ENCODE assay signal across 10 mouse cellular contexts in the genomic region with DNA sequence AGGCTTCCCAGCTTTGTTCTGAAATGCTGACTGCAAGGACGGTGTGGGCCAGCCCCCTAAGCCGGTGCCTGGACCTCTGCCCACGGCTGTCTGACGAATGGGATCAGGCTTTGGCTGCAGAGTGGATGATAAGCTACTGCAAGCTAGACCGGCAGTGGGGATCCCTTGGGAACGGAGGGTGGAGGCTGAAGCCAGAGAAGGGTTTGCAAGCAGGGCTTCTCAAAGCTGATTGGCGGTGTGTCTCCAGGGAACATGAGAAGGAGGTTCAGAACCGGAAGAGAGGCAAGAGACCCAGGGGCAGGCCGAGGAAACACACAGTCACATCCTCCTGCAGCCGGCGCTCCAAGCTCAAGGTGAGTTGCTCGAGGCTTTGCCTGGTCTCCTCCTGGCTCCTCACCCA. TPM values are rescaled to one million over a fixed set of nuclear protein-coding genes. Genes with fewer than 3 reads are reported as not detected.
A peak's percentile ranks its signal among the peaks of the same experiment; 100 is the strongest.
DNase-seq lines count a peak whose midpoint lies in the region; ATAC-seq and TF ChIP-seq lines count a peak whose summit lies in the region.
"Had no signal": no experiment of that assay in that cellular context is flagged by ENCODE, and none has a peak within 500 bp of the region (broad histone marks: within the 10 kb centered on the region; RNA-seq: fewer than 3 reads in every experiment).

No protein-coding gene starts in this region.

- no peak overlapping the region for H3K27ac ChIP-seq in kidney, adult 2 months (ENCODE audit: insufficient read depth, low read depth, low read length)
- 0 out of 2 replicates have a peak overlapping the region, but pooled peaks have one; percentile 18 for H3K27ac ChIP-seq in embryonic facial prominence, embryonic 13.5 days
- H3K27ac ChIP-seq: liver, embryonic 15.5 days had no signal

- peak overlapping the region; percentile 92 for H3K4me2 ChIP-seq in embryonic facial prominence, embryonic 13.5 days
- H3K4me2 ChIP-seq: liver, embryonic 15.5 days had no signal

- no peak for TF ChIP-seq POLR2A in kidney, adult 2 months (IDR thresholded peaks at IDR 0.05; ENCODE audit: low read depth, low read length)

- H3K4me3 ChIP-seq in kidney, adult 2 months (ENCODE audit: insufficient read depth, low read depth, low read length), result no peak overlapping the region
- 0 out of 2 replicates have a peak overlapping the region, but pooled peaks have one; percentile 16 for H3K4me3 ChIP-seq in embryonic facial prominence, embryonic 13.5 days
- H3K4me3 ChIP-seq: liver, embryonic 15.5 days had no signal

- peak; percentile 44 for DNase-seq in kidney, adult 2 months
- no peak for DNase-seq in kidney, adult 11 months
- DNase-seq in heart, postnatal 14 days, result peak; percentile 73 to 75
- peak; percentile 56 for DNase-seq in lung, postnatal 10 days
- no peak for DNase-seq in thymus, postnatal 4 days
- no peak for DNase-seq in cerebellum, adult 9-11 months

- ATAC-seq in embryonic facial prominence, embryonic 13.5 days (ENCODE audit: insufficient number of reproducible peaks, insufficient read depth, low FRiP score, low TSS enrichment, low read depth), result no peak
- ATAC-seq in erythroblast, adult 5-6 weeks (replicated peaks; ENCODE audit: low FRiP score, poor library complexity, severe bottlenecking), result no peak

- intact Hi-C loops in heart, postnatal 14 days (cut with DNase I), result no loop called here

- no peak for TF ChIP-seq CTCF in kidney, adult 2 months (conservative IDR thresholded peaks at IDR 0.05; ENCODE audit: insufficient read depth, insufficient read length, low read depth, low read length)

- H3K36me3 ChIP-seq in kidney, adult 2 months (ENCODE audit: control insufficient read depth, insufficient read depth, low read length), result peaks cover 1% of the 10 kb centered on the region
- H3K36me3 ChIP-seq in embryonic facial prominence, embryonic 13.5 days, result peaks cover 56% of the 10 kb centered on the region

- H3K9me3 ChIP-seq in embryonic facial prominence, embryonic 13.5 days, result no peaks in the 10 kb centered on the region
- H3K9me3 ChIP-seq: liver, embryonic 15.5 days had no signal

- H3K4me1 ChIP-seq in kidney, adult 2 months (ENCODE audit: control insufficient read depth, insufficient read depth, low read length), result 0 out of 2 replicates have a peak, but pooled peaks cover 7% of the 10 kb centered on the region
- H3K4me1 ChIP-seq in embryonic facial prominence, embryonic 13.5 days, result peaks cover 51% of the 10 kb centered on the region

- peak overlapping the region; percentile 40; the same call in 1 of the 2 replicates for H3K9ac ChIP-seq in embryonic facial prominence, embryonic 13.5 days
- H3K9ac ChIP-seq: liver, embryonic 15.5 days had no signal

- 74% methylated on average over 12 of the region's 12 CpGs for WGBS in kidney, adult 2 months
- whole genome bisulfite sequencing in embryonic facial prominence, embryonic 13.5 days, result 48% methylated on average over 12 of the region's 12 CpGs

- H3K27me3 ChIP-seq in kidney, adult 2 months (replicated peaks; ENCODE audit: control insufficient read depth, insufficient read depth, low read length), result no peaks in the 10 kb centered on the region
- H3K27me3 ChIP-seq in embryonic facial prominence, embryonic 13.5 days, result no peaks in the 10 kb centered on the region

RNA-seq across cellular contexts. Expression of a gene that starts 3.4 kb away (rescaled TPM):
- polyA plus RNA-seq in kidney, adult 2 months (2012; rRNA removed), result 3.5 and 3.9 TPM in 2 replicates
- 54.4 and 64.8 TPM in 2 replicates for polyA plus RNA-seq in embryonic facial prominence, embryonic 13.5 days (2015; fragmentation: Nextera tagmentation; extraction: Ambion mirVana)
- 1 to 10 TPM; 5.0 to 5.3 TPM for total RNA-seq in heart, postnatal 14 days (2021)
- total RNA-seq in erythroblast, adult 5-6 weeks (2015; ENCODE audit: low replicate concordance), result 0.19 and 0.42 TPM in 2 replicates
- not detected in 2 replicates for total RNA-seq in erythroblast, adult 5-6 weeks (2017; ENCODE audit: low replicate concordance)

RNA-seq across cellular contexts. Expression of a gene that starts 14.6 kb away (rescaled TPM):
- polyA plus RNA-seq in kidney, adult 2 months (2012; rRNA removed), result 2.1 and 2.7 TPM in 2 replicates
- polyA plus RNA-seq in embryonic facial prominence, embryonic 13.5 days (2015; fragmentation: Nextera tagmentation; extraction: Ambion mirVana), result 6.8 and 10.7 TPM in 2 replicates
- 1 to 10 TPM; 6.0 to 6.1 TPM for total RNA-seq in heart, postnatal 14 days (2021)
- 0.38 and 0.42 TPM in 2 replicates for total RNA-seq in erythroblast, adult 5-6 weeks (2015; ENCODE audit: low replicate concordance)
- total RNA-seq in erythroblast, adult 5-6 weeks (2017; ENCODE audit: low replicate concordance), result 0.70 and 1.4 TPM in 2 replicates

RNA-seq across cellular contexts. Expression of a gene that starts 38.2 kb away (rescaled TPM):
- polyA plus RNA-seq in kidney, adult 2 months (2012; rRNA removed), result not detected in 2 replicates
- polyA plus RNA-seq in embryonic facial prominence, embryonic 13.5 days (2015; fragmentation: Nextera tagmentation; extraction: Ambion mirVana), result not detected in 2 replicates
- not detected for total RNA-seq in heart, postnatal 14 days (2021)
- not detected in 2 replicates for total RNA-seq in erythroblast, adult 5-6 weeks (2015; ENCODE audit: low replicate concordance)
- not detected in 2 replicates for total RNA-seq in erythroblast, adult 5-6 weeks (2017; ENCODE audit: low replicate concordance)
- polyA plus RNA-seq: liver, embryonic 15.5 days; stomach, embryonic 16.5 days had no signal

RNA-seq across cellular contexts. Expression of a gene that starts 59.8 kb away (rescaled TPM):
- 9.3 and 10.6 TPM in 2 replicates for polyA plus RNA-seq in kidney, adult 2 months (2012; rRNA removed)
- 13.0 and 14.4 TPM in 2 replicates for polyA plus RNA-seq in embryonic facial prominence, embryonic 13.5 days (2015; fragmentation: Nextera tagmentation; extraction: Ambion mirVana)
- 10 to 100 TPM; 15.2 to 17.8 TPM for total RNA-seq in heart, postnatal 14 days (2021)
- total RNA-seq in erythroblast, adult 5-6 weeks (2015; ENCODE audit: low replicate concordance), result 4.8 and 7.7 TPM in 2 replicates
- 4.3 and 9.4 TPM in 2 replicates for total RNA-seq in erythroblast, adult 5-6 weeks (2017; ENCODE audit: low replicate concordance)

Comparison
In these comparisons a context has a peak if more than half of its experiments do, and no peak if none do; other contexts are left out.
1. DNase-seq: peak in kidney, adult 2 months (single experiment), heart, postnatal 14 days (2 of 2) and lung, postnatal 10 days (single experiment); none in kidney, adult 11 months (single experiment), thymus, postnatal 4 days (single experiment) and cerebellum, adult 9-11 months (single experiment).
2. RNA of a gene that starts 3.4 kb away (total RNA-seq): 5.0 to 5.3 TPM in heart, postnatal 14 days; 0.19 to 0.42 TPM in erythroblast, adult 5-6 weeks; every median in the first group is over 4 times any median in the second.